Mouse (Mus musculus): ENCODE measurements around the gene Tmem95. TPM values are rescaled to one million over a fixed set of nuclear protein-coding genes. Genes with fewer than 3 reads are reported as not detected.
A peak's percentile ranks its signal among the peaks of the same experiment; 100 is the strongest.

Gene Tmem95
- total and polyA plus RNA-seq, 2 experiments from 2014 or later, result not detected

GRCm38 (mm10) chr11:69878399-69878798 lies 581 bp upstream of the Tmem95 start:
- 0 out of 2 replicates have a peak overlapping the region, but pooled peaks have one; percentile 81 for H3K4me2 ChIP-seq (ENCODE audit: low read depth, low read length)
- WGBS, result 69% methylated on average over 3 of the region's 3 CpGs
- H3K27me3 ChIP-seq (ENCODE audit: control insufficient read depth, insufficient read depth, low read length), result no peaks in the 10 kb centered on the region
- ATAC-seq (ENCODE audit: insufficient read depth, low read depth) (no peak), DNase-seq (ENCODE audit: low spot score) (no peak)
- H3K4me3 ChIP-seq (ENCODE audit: low read depth, low read length), result no peak overlapping the region
- no peaks in the 10 kb centered on the region for H3K9me3 ChIP-seq (replicated peaks; ENCODE audit: control insufficient read depth, low read length)
- H3K9ac ChIP-seq (replicated peaks; ENCODE audit: low read depth, low read length), result no peak overlapping the region
- no peak for TF ChIP-seq CTCF (IDR thresholded peaks at IDR 0.05; ENCODE audit: low read depth)
- no peak for TF ChIP-seq EP300 (IDR thresholded peaks at IDR 0.05; ENCODE audit: low read depth)
- no peak overlapping the region for H3K27ac ChIP-seq (ENCODE audit: low read depth)
- no peaks in the 10 kb centered on the region for H3K36me3 ChIP-seq (replicated peaks; ENCODE audit: control insufficient read depth, insufficient read depth, low read length)
- peaks cover 8% of the 10 kb centered on the region; the same call in 1 of the 2 replicates for H3K4me1 ChIP-seq (ENCODE audit: control insufficient read depth, insufficient read depth)

- DNase-seq (ENCODE audit: low spot score) (peak; percentile 87), ATAC-seq (ENCODE audit: insufficient read depth, low read depth) (peak; percentile 40; the same call in 1 of the 2 replicates)
- Histone ChIP-seq H3K36me3 (replicated peaks; ENCODE audit: control insufficient read depth, insufficient read depth, low read length) (no peaks in the 10 kb centered on the region), H3K4me1 (ENCODE audit: control insufficient read depth, insufficient read depth) (peaks cover 8% of the 10 kb centered on the region; the same call in 1 of the 2 replicates), H3K9me3 (replicated peaks; ENCODE audit: control insufficient read depth, low read length) (no peaks in the 10 kb centered on the region), H3K27me3 (ENCODE audit: control insufficient read depth, insufficient read depth, low read length) (no peaks in the 10 kb centered on the region), H3K9ac (replicated peaks; ENCODE audit: low read depth, low read length) (no peak overlapping the region; the same call in 1 of the 2 replicates), H3K4me3 (ENCODE audit: low read depth, low read length) (no peak overlapping the region), H3K27ac (ENCODE audit: low read depth) (peak overlapping the region; percentile 79), H3K4me2 (ENCODE audit: low read depth, low read length) (peak overlapping the region; percentile 46)
- 5% methylated on average over 12 of the region's 12 CpGs for WGBS
- TF ChIP-seq EP300 (IDR thresholded peaks at IDR 0.05; ENCODE audit: low read depth) (no peak), CTCF (IDR thresholded peaks at IDR 0.05; ENCODE audit: low read depth) (peak; percentile 94)
These were observed 951 bp downstream of the Tmem95 start for GRCm38 (mm10) chr11:69876867-69877266.

GRCm38 (mm10) chr11:69876186-69876585 lies 1.6 kb downstream of the Tmem95 start:
- TF ChIP-seq CTCF (IDR thresholded peaks at IDR 0.05; ENCODE audit: low read depth) (no peak; the same call in 1 of the 2 replicates), EP300 (IDR thresholded peaks at IDR 0.05; ENCODE audit: low read depth) (peak; percentile 77; the same call in 1 of the 2 replicates)
- Histone ChIP-seq H3K9ac (replicated peaks; ENCODE audit: low read depth, low read length) (no peak overlapping the region), H3K27ac (ENCODE audit: low read depth) (peak overlapping the region; percentile 79), H3K27me3 (ENCODE audit: control insufficient read depth, insufficient read depth, low read length) (no peaks in the 10 kb centered on the region), H3K4me2 (ENCODE audit: low read depth, low read length) (peak overlapping the region; percentile 46), H3K9me3 (replicated peaks; ENCODE audit: control insufficient read depth, low read length) (no peaks in the 10 kb centered on the region), H3K36me3 (replicated peaks; ENCODE audit: control insufficient read depth, insufficient read depth, low read length) (no peaks in the 10 kb centered on the region), H3K4me3 (ENCODE audit: low read depth, low read length) (no peak overlapping the region), H3K4me1 (ENCODE audit: control insufficient read depth, insufficient read depth) (peaks cover 1% of the 10 kb centered on the region; the same call in 1 of the 2 replicates)
- ATAC-seq (ENCODE audit: insufficient read depth, low read depth) (peak; percentile 56), DNase-seq (ENCODE audit: low spot score) (peak; percentile 74)
- 40% methylated on average over 7 of the region's 7 CpGs for WGBS

GRCm38 (mm10) chr11:69872451-69872850 lies 5.4 kb downstream of the Tmem95 start:
- Histone ChIP-seq H3K27ac (ENCODE audit: low read depth) (no peak overlapping the region), H3K9ac (replicated peaks; ENCODE audit: low read depth, low read length) (no peak overlapping the region), H3K27me3 (ENCODE audit: control insufficient read depth, insufficient read depth, low read length) (no peaks in the 10 kb centered on the region), H3K4me3 (ENCODE audit: low read depth, low read length) (no peak overlapping the region), H3K4me1 (ENCODE audit: control insufficient read depth, insufficient read depth) (no peaks in the 10 kb centered on the region), H3K4me2 (ENCODE audit: low read depth, low read length) (no peak overlapping the region), H3K36me3 (replicated peaks; ENCODE audit: control insufficient read depth, insufficient read depth, low read length) (no peaks in the 10 kb centered on the region), H3K9me3 (replicated peaks; ENCODE audit: control insufficient read depth, low read length) (no peaks in the 10 kb centered on the region)
- TF ChIP-seq CTCF (IDR thresholded peaks at IDR 0.05; ENCODE audit: low read depth) (no peak), EP300 (IDR thresholded peaks at IDR 0.05; ENCODE audit: low read depth) (no peak)
- no peak for DNase-seq (ENCODE audit: low spot score)
- ATAC-seq (ENCODE audit: insufficient read depth, low read depth), result no peak
- 59% methylated on average over 4 of the region's 4 CpGs for WGBS

DNA sequence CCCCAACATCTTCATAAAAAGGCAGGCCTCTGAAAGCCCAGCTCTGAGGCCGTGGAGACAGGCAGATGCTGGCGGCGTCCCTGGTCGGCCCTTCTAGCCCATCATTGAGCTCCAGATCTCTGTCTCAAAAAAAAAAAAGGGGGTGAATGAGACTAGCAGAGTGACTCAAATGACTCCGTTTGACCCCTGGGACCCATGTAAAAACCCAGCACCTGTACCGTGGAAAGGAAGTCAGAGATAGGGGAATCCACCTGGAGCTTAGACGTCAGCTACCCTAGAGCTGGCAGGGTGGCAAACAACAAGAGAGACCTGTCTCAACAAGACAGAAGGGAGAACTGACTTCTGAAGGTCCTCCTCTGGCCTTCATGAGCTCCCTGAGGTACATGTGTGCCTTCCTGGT lies 6.0 kb downstream of the Tmem95 start:
- Histone ChIP-seq H3K9me3 (replicated peaks; ENCODE audit: control insufficient read depth, low read length) (no peaks in the 10 kb centered on the region), H3K27me3 (ENCODE audit: control insufficient read depth, insufficient read depth, low read length) (no peaks in the 10 kb centered on the region), H3K4me2 (ENCODE audit: low read depth, low read length) (no peak overlapping the region), H3K4me1 (ENCODE audit: control insufficient read depth, insufficient read depth) (no peaks in the 10 kb centered on the region), H3K9ac (replicated peaks; ENCODE audit: low read depth, low read length) (no peak overlapping the region), H3K36me3 (replicated peaks; ENCODE audit: control insufficient read depth, insufficient read depth, low read length) (no peaks in the 10 kb centered on the region), H3K27ac (ENCODE audit: low read depth) (no peak overlapping the region), H3K4me3 (ENCODE audit: low read depth, low read length) (no peak overlapping the region)
- no peak for TF ChIP-seq CTCF (IDR thresholded peaks at IDR 0.05; ENCODE audit: low read depth)
- TF ChIP-seq EP300 (IDR thresholded peaks at IDR 0.05; ENCODE audit: low read depth), result no peak
- no peak for ATAC-seq (ENCODE audit: insufficient read depth, low read depth)
- no peak for DNase-seq (ENCODE audit: low spot score)
- 79% methylated on average over 7 of the region's 7 CpGs for WGBS
